Comparison of ENCODE assay signal across 18 mouse cellular contexts in genomic region chr14:10126536-10126935, GRCm38 (mm10).
"Had no signal": no experiment of that assay in that cellular context is flagged by ENCODE, and none has a peak within 500 bp of the region (broad histone marks: within the 10 kb centered on the region; RNA-seq: fewer than 3 reads in every experiment).

No protein-coding gene starts in this region.

- H3K9me3 ChIP-seq: midbrain, embryonic 10.5 days; midbrain, embryonic 12.5 days; neural tube, embryonic 13.5 days; neural tube, embryonic 15.5 days had no signal

- H3K4me3 ChIP-seq: midbrain, embryonic 10.5 days; midbrain, embryonic 12.5 days; myocyte; neural tube, embryonic 13.5 days; neural tube, embryonic 15.5 days had no signal

- H3K27ac ChIP-seq: midbrain, embryonic 10.5 days; midbrain, embryonic 12.5 days; neural tube, embryonic 13.5 days; neural tube, embryonic 15.5 days had no signal

- DNase-seq: lung, adult 18-20 months; lung, embryonic 14.5 days; lung, postnatal 10 days; lung, postnatal 4 days; midbrain, embryonic 14.5 days; right cerebral cortex, adult 18-20 months; right cerebral cortex, postnatal 25 days; right cerebral cortex, postnatal 4 days; spleen, adult 18-20 months; thymus, adult 18-20 months; thymus, postnatal 14 days; thymus, postnatal 36 days had no signal

- H3K4me1 ChIP-seq: midbrain, embryonic 10.5 days; midbrain, embryonic 12.5 days; neural tube, embryonic 13.5 days; neural tube, embryonic 15.5 days had no signal

- H3K36me3 ChIP-seq: midbrain, embryonic 10.5 days; midbrain, embryonic 12.5 days; neural tube, embryonic 13.5 days; neural tube, embryonic 15.5 days had no signal

- ATAC-seq: midbrain, embryonic 16.5 days had no signal

- H3K4me2 ChIP-seq: lung, embryonic 14.5 days; midbrain, embryonic 12.5 days; neural tube, embryonic 13.5 days; neural tube, embryonic 15.5 days had no signal

- H3K9ac ChIP-seq: lung, embryonic 14.5 days; midbrain, embryonic 12.5 days; neural tube, embryonic 13.5 days; neural tube, embryonic 15.5 days had no signal

- H3K27me3 ChIP-seq: midbrain, embryonic 12.5 days; neural tube, embryonic 13.5 days; neural tube, embryonic 15.5 days had no signal
